Mouse (Mus musculus): Measurements from ENCODE around the gene Chtop. TPM values are rescaled to one million over a fixed set of nuclear protein-coding genes. Genes with fewer than 3 reads are reported as not detected.

Chtop gene
- total RNA-seq, 2 experiments from 2014 or later, result 180 to 184 TPM

DNA sequence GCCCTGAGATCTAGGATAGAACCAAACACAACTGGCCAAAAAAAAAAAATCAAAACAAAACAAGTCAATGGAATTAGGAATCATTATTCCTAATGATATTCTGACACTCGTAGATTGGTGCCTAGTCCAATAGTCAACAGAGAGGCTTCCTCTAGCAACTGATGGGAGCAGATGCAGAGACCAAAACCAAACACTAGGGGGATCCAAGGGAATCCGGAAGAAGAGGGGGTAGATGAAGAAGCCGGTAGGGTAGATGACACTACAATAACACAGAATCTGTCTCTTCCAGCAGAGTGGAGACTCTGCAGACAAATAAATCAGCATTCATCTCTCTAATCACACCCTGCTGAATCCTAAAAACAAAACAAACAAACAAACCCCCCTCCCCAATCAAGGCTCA is 37.1 kb downstream of the Chtop start:
- peak in 1 of 2 experiments; percentile 34 for DNase-seq (ENCODE audit: low spot score in 2 of 2)
- intact Hi-C loops (cut with DNase I), result no loop called here

DNA sequence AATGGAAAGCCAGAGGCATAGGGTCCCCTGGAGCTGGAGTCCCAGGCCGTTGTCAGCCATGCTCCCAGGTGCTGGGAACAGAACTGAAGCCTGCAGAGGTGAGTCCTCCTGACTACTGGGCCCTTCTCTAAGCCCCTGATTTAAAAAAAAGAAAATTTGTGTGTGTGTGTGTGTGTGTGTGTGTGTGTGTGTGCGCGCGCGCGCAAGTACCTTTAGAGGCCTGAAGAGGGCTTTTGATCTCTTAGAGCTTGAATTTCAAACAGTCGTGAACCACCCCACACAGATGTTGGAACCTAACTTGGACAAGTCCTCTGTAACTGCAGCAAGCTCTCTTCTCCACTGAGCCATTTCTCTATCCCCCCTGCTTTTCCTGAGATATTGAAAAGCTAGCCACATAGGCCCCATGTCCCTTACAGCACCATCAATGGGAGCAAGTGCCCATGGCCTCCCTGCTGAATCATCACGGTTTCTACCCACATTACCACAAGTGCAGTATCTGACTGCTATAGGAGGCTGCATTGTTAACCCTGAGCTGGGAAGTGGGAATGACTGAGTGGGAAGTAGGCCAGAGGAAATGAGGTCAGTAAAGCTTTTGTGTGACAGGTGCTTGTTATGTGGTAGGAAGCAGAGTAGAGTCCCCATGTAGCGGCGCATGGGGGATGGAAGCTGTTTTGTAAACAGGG is 41.5 kb downstream of the Chtop start:
- intact Hi-C loops (cut with DNase I), result no loop called here
- DNase-seq (ENCODE audit: low spot score in 2 of 2), result no peak

DNA sequence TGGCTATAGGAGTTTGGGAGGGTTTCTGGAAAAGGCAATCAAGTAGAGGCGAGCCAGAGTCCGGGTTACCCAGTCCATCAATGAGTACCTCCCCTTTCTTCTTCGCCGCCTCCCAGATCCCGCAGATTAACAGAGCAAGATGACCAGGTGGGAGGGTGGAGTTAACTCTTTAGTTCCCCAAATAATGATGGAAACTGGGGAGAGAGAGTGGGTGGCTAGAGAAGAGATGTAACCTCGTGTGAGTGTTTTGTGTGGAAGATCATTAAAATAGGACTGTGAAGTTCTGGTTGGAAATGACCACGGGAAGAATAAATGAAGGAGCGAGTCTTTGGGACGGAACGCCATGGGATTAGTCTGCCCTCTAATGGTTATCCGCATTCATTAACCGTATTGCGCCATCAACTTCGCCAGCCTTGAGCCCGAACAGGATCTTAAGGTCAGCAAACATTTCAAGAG is 43.0 kb downstream of the Chtop start:
- peak; percentile 59 to 64 for DNase-seq (ENCODE audit: low spot score in 2 of 2)
- intact Hi-C loops (cut with DNase I), result no loop called here

DNA sequence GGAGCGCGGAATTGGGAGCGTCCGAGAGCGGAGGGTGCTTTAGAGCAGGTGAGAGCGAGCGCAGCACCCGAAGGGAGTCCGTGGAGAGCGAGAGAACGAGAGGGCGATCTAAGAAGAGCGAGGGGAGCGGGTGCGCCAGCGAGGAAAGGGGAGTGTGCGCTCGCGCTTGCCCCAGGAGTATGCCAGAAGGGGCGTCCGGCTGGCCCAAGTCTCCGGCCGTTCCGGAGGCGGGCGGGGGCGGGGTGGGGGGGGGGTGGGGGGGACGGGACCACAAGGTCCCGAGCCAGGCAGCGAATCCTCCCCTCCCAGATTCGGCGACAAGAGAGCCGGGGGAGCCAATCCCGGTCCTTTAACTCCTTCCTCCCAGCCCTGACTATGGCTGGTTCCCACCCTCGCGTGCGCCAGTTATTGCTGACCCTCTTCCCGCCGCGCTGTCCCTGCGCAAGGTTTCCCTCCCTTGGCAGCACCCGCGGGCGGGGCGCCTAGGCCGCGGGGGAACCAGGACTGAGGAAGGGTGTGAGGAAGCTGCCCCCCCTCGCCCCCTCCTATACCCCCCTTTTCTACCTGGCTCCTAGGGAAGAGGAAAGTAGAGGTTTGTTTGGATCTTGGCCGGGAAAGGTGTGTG is 43.5 kb downstream of the Chtop start, which contains the start of gene Npr1:
Gene Npr1, minus strand, starts transcription at position 181 of the 625 bp plus-strand sequence.
- no peak for DNase-seq (ENCODE audit: low spot score in 2 of 2)
- intact Hi-C loops (cut with DNase I), result loop anchor here (1.0 kb wide), 1 partner anchor 53 kb away; no protein-coding TSS in a partner anchor

DNA sequence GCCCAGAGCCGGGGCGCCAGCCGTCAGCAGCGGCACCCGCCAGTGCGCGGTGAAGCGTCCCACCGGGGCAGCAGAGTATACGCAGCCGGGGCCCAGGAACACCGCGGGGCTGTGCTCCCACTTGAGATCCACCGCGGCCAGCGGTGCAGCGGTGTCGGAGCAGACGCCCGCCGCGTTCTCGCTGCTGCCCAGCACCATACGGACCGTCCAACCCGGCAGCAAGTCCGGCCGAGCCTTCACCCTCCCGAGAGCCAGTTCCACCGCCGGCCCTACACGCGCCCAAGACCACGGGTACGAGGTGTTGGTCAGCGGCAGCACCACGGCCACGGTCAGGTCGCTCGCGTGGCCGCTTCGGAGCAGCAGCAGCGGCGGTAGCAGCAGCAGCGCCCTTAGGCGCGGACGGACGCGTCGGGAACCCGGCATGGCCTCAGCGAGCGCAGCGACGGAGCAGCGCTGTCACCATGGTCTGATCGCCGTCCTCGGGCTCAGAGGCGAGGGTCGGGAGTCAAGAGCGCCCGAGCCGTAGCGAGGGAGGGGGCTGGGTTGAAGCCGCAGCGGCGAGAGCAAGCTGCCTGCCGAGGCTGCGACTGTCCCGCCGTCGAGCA is 44.1 kb downstream of the Chtop start:
- intact Hi-C loops (cut with DNase I), result loop anchor here (1.0 kb wide), 1 partner anchor 53 kb away; no protein-coding TSS in a partner anchor
- DNase-seq (ENCODE audit: low spot score in 2 of 2), result no peak

DNA sequence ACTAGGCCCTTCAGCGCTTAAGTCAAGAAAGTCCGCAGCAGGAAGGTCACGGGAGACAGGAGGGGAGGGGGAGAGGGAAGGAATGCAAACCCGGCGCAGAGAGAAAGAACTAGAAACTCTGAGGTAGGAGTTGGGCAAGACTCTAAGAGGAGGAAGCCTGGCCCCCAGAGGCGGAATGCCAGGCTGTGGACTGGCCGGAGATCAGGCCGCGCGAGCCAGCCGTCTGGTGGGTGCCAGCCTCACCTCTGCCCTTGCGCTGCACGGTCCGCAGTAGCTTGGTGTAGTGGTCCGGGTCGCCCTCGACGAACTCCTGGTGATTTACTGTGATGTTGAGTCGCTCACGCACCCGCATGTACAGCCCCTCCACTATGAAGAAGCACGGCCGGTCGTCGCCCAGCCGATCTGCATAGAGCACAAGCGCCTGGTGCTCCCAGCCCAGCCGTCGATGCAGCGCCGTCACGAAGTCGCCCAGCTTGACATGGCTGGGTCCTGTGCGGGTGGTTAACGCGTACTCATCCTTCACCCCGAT is 44.7 kb downstream of the Chtop start:
- no peak for DNase-seq (ENCODE audit: low spot score in 2 of 2)
- intact Hi-C loops (cut with DNase I), result loop anchor here (1.0 kb wide), 1 partner anchor 52 kb away; no protein-coding TSS in a partner anchor

DNA sequence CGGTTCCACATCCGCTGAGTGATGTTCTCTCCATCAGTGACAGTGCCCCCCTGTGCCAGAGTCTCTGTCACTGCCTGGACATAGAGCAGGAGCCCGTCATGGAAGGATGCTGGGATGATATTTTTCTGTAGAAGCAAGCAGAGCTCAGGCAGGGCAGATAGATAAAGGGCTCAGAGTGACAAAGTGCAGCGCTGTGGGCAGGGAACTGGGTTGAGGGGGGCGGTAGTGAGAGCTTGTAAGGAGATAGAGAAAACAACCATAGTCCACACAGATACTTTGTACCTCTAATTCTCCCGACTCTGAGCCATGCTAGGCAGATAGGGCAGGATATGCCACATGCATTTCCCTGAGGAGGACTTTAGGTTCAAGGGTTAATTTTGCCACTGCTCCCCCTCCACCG is 46.7 kb downstream of the Chtop start:
- intact Hi-C loops (cut with DNase I), result no loop called here

DNA sequence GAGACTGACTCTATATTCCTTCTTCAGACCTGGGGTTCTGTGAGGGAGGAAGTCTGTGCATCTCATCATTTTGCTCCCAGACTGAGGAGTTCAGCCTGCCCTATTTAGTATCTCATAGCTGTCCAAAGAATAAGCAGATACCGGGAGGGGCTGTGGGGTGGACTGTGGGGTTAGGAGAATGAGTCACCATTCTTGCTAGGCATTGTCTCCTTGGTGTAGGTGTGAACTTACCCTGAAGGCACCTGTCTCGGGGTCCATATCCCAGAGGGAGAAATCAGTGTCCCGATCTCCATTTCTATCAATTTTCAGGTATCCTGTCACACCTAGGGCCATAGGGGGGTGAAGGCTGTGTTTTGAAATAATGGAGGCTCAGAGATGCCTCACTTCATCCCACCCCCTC is 47.4 kb downstream of the Chtop start:
- intact Hi-C loops (cut with DNase I), result no loop called here
- no peak for DNase-seq (ENCODE audit: low spot score in 2 of 2)

More for the DNA sequence above, 46.7 kb downstream of the Chtop start:
- DNase-seq (ENCODE audit: low spot score in 2 of 2), result no peak

DNA sequence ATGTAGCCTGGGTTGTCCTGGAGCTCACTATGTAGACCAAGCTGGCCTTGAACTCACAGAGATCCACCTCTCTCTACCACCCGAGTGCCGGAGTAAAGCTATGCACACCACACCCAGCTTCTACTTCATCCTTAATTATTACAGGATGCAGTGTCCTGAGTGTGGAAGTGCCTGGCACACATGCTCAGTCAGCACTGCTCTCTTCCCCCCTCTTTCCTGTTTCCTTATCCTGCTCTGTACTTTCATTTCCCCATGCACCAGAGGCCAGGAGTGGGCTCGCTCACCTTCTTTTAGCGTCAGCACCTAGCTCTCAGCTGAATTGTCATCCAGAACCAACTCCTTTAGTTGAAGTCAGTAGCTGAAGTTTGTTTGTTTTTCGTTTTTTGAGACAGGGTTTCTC is 49.0 kb downstream of the Chtop start:
- no peak for DNase-seq (ENCODE audit: low spot score in 2 of 2)
- intact Hi-C loops (cut with DNase I), result no loop called here

DNA sequence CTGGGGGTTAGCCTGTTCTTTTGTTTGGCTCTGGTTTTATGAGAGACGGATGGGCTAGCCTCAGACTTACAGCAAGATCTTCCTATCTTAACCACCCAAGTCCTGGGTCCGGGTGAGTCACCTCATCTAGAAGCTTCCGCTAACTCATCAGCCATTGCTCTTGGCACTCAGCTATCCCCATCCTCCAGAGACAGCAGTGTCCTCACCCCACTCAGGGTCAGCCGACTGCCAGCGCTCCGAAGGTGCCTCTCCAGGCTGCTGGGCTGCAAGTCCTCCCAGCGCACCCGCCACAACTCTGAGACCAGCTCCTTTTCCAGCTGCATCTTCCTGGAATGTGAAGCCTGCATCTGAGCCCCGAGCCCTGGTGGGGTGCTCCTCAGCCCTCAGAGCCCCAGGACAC is 49.6 kb downstream of the Chtop start:
- DNase-seq (ENCODE audit: low spot score in 2 of 2), result no peak
- intact Hi-C loops (cut with DNase I), result no loop called here

DNA sequence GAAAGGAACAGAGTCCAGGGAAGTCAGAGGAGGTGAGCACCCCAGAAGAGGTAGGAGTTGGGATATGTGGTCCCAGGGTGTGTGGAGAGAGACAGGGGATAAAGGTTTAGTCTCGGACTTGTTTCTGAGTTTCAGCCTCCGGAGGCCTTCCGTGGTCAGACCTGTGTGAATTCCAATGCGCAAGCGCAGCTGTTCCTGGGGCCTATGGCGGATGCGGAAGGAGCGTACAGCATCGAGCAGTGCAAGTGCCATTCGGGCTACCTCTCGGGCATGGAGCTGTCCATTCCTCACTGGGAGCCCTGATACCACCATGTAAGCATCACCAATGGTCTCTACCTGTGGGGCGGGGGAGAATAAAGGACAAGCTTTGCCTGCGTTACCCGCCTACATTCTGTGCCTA is 54.4 kb downstream of the Chtop start:
- intact Hi-C loops (cut with DNase I), result no loop called here
- no peak for DNase-seq (ENCODE audit: low spot score in 2 of 2)

DNA sequence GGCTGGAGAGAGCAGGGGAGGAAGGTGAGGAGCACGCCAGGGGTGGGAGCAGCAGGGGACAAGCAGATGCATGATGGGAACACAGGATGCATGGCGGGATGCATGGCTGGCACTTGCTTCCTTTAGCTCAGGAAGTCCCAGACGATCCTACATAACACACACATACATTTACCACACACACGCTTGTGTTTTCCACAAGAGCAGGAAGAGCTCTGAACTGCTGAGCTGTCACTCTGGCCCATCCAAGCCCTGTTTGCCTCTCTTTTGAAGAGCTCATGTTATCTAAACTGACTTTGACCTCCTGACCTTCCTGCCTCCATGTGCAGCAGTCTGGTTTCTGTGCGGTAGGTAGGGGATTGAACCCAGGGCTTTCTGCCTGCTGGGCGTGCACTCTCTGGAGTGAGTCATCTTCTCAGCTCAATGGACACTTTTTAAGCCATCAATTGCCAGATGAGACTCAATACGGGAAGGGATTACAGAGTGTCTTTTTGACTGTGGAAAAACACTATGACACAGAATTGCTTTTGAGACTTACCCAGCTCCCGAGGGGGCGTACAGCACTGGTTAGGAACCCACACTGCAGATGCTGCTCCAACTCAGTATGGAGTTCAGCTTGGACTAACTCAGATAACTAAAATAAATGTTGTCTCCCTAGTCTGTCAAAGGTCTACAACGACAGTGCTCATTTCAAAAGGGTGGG is 57.8 kb downstream of the Chtop start:
- DNase-seq (ENCODE audit: low spot score in 2 of 2), result peak in 1 of 2 experiments; percentile 26
- intact Hi-C loops (cut with DNase I), result no loop called here

DNA sequence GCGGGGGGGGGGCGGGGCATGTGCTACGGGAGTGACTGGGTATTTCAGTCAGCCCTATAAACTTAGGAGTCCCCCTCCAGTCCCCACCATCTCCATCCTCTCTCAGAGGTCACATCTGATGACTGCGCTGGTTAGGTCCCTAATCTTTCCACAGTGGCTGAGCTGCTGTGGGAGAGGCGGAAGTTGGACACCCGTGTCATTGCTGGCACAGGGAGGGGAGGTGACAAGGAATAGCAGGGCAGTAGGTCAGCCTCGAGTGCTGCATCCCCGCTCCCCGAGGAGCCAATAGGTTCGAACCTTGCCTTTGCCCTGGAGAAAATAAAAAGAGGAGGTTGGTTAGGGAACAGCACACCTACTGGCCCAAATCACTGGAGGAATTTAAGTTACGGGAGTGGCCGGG is 58.4 kb downstream of the Chtop start:
- no peak for DNase-seq (ENCODE audit: low spot score in 2 of 2)
- intact Hi-C loops (cut with DNase I), result no loop called here

Other genes with a start within 250 kb of the Chtop start
- 10 to 100 TPM; 28.2 to 29.4 TPM for gene Dennd4b, start 244.3 kb downstream of the Chtop start, total RNA-seq (2021)
- gene Gatad2b, start 216.3 kb downstream of the Chtop start, total RNA-seq (2021), result 10 to 100 TPM; 89.0 to 96.0 TPM
- 1 to 10 TPM; 5.1 to 6.2 TPM for gene Slc27a3, start 119.6 kb downstream of the Chtop start, total RNA-seq (2021)
- 10 to 100 TPM; 61.4 to 65.3 TPM for gene Ints3, start 75.9 kb downstream of the Chtop start, total RNA-seq (2021)
- gene Npr1, start 43.6 kb downstream of the Chtop start, total RNA-seq (2021), result 1 to 10 TPM; 3.4 TPM
- 10 to 100 TPM; 88.9 to 91.5 TPM for gene Ilf2, start 33.4 kb downstream of the Chtop start, total RNA-seq (2021)
- gene Snapin, start 18.5 kb downstream of the Chtop start, total RNA-seq (2021), result 10 to 100 TPM; 44.6 to 50.7 TPM
- gene S100a1, start 4.9 kb upstream of the Chtop start, total RNA-seq (2021), result 10 to 100 TPM; 83.1 to 85.0 TPM
- gene S100a13, start 4.9 kb upstream of the Chtop start, total RNA-seq (2021), result 10 to 100 TPM; 20.4 to 22.3 TPM
- gene S100a14, start 17.4 kb upstream of the Chtop start, total RNA-seq (2021), result under 1 TPM; 0.57 TPM
- gene S100a16, start 27.8 kb upstream of the Chtop start, total RNA-seq (2021), result 10 to 100 TPM; 77.0 to 96.7 TPM
- gene S100a3, start 51.1 kb upstream of the Chtop start, total RNA-seq (2021), result 1 to 10 TPM; 1.1 to 3.5 TPM
- not detected for gene S100a2, start 80.7 kb upstream of the Chtop start, total RNA-seq (2021)
- not detected for gene Gm42674, start 92.4 kb upstream of the Chtop start, total RNA-seq (2021)
- gene S100a4, start 94.3 kb upstream of the Chtop start, total RNA-seq (2021), result 1 to 10 TPM; 6.8 to 7.0 TPM
- not detected for gene S100a5, start 99.0 kb upstream of the Chtop start, total RNA-seq (2021)
- gene S100a6, start 103.4 kb upstream of the Chtop start, total RNA-seq (2021), result 10 to 100 TPM; 30.8 to 35.1 TPM
- 1 to 10 TPM; 1.0 to 1.5 TPM for gene S100a7a, start 144.5 kb upstream of the Chtop start, total RNA-seq (2021)
- gene S100a8, start 159.5 kb upstream of the Chtop start, total RNA-seq (2021), result not detected
- 1 to 10 TPM in 1 of 2 experiments, not detected in 1; 2.5 TPM for gene S100a9, start 186.2 kb upstream of the Chtop start, total RNA-seq (2021)
- not detected for gene Pglyrp4, start 217.4 kb upstream of the Chtop start, total RNA-seq (2021)

Data from left cerebral cortex, postnatal 14 days (tissue).